Mouse (Mus musculus) forebrain, embryonic 10.5 days (tissue): ENCODE results near the gene Gsap. TPM values are rescaled to one million over a fixed set of nuclear protein-coding genes. Genes with fewer than 3 reads are reported as not detected.
"Not testable (repeated sequence)": the region's sequence is repeated elsewhere in the genome, so short reads cannot be mapped to it uniquely, and the experiment has no call there.

Experiments used
- DNase-seq: peaks from one replicate; pipeline ENCODE4 v3.0.0-alpha.2; 2017; ENCODE audit warnings: low spot score; ENCODE audit errors: extremely low spot score
- H3K27ac ChIP-seq: fragments of 300-500 bp; sonication (generic); 2 replicates; pipeline ENCODE4 v1.5.1; 2016; ENCODE audit warnings: mild to moderate bottlenecking
- H3K27me3 ChIP-seq: fragments of 300-500 bp; sonication (generic); 2 replicates; pipeline ENCODE4 v1.6.1; 2016; ENCODE audit warnings: mild to moderate bottlenecking; ENCODE audit not compliant: poor library complexity, severe bottlenecking
- H3K36me3 ChIP-seq: fragments of 300-500 bp; sonication (generic); replicated peaks from 2 replicates; pipeline ENCODE4 v1.6.1; 2016; ENCODE audit warnings: mild to moderate bottlenecking, moderate library complexity
- H3K4me1 ChIP-seq: fragments of 300-500 bp; sonication (generic); 2 replicates; pipeline ENCODE4 v1.6.1; 2016
- H3K4me3 ChIP-seq: fragments of 300-500 bp; sonication (generic); 2 replicates; pipeline ENCODE4 v1.5.1; 2016; ENCODE audit warnings: mild to moderate bottlenecking, moderate library complexity
- H3K9me3 ChIP-seq: fragments of 300-500 bp; sonication (generic); 2 replicates; pipeline ENCODE4 v1.6.1; 2016; ENCODE audit warnings: mild to moderate bottlenecking, moderate library complexity
- WGBS: fragments of 180-500 bp; shearing (Covaris S2); methylation state at CpG from one replicate; pipeline ENCODE4 v1.1.7; 2016; 5-methylcytosine and 5-hydroxymethylcytosine counted together
- polyA plus RNA-seq: library from polyadenylated mRNA; unstranded; fragments of >200 nt; fragmentation: Nextera tagmentation; extraction: Ambion mirVana; gene quantifications from 2 replicates; pipeline ENCODE4 v1.2.1, GENCODE M21; 2016

Gsap gene
- polyA plus RNA-seq, 1 experiment from 2014 or later, result 1.0 TPM

- no peaks in the 10 kb centered on the region for H3K27me3 ChIP-seq
- no peak overlapping the region for H3K27ac ChIP-seq
- peaks cover 15% of the 10 kb centered on the region for H3K4me1 ChIP-seq
- peak; percentile 56 for DNase-seq
- no peaks in the 10 kb centered on the region for H3K9me3 ChIP-seq
- WGBS, result 38% methylated on average over 1 of the region's 1 CpGs
- H3K36me3 ChIP-seq, result no peaks in the 10 kb centered on the region
- H3K4me3 ChIP-seq, result no peak overlapping the region
Observed at GRCm38 (mm10) chr5:21326494-21326893, 140.4 kb downstream of the Gsap start.

GRCm38 (mm10) chr5:21328560-21328959, 142.5 kb downstream of the Gsap start:
- no peak for DNase-seq
- WGBS, result 72% methylated on average over 1 of the region's 1 CpGs
- H3K27me3 ChIP-seq, result no peaks in the 10 kb centered on the region
- peaks cover 15% of the 10 kb centered on the region for H3K4me1 ChIP-seq
- no peaks in the 10 kb centered on the region for H3K36me3 ChIP-seq
- H3K9me3 ChIP-seq, result no peaks in the 10 kb centered on the region
- no peak overlapping the region for H3K27ac ChIP-seq
- no peak overlapping the region for H3K4me3 ChIP-seq

GRCm38 (mm10) chr5:21329672-21330665, 143.9 kb downstream of the Gsap start:
- WGBS, result 44% methylated on average over 11 of the region's 11 CpGs

GRCm38 (mm10) chr5:21331656-21332055, 145.6 kb downstream of the Gsap start:
- 92% methylated on average over 5 of the region's 5 CpGs for WGBS
- H3K4me1 ChIP-seq, result peaks cover 15% of the 10 kb centered on the region

More at GRCm38 (mm10) chr5:21329672-21330665, 143.9 kb downstream of the Gsap start:
- peak overlapping the region; percentile 57; the same call in 1 of the 2 replicates for H3K27ac ChIP-seq
- H3K36me3 ChIP-seq, result no peaks in the 10 kb centered on the region
- no peaks in the 10 kb centered on the region for H3K27me3 ChIP-seq
- H3K4me3 ChIP-seq, result no peak overlapping the region
- peaks cover 3% of the 10 kb centered on the region; the same call in 1 of the 2 replicates for H3K9me3 ChIP-seq
- peaks cover 15% of the 10 kb centered on the region for H3K4me1 ChIP-seq
- DNase-seq, result no peak

GRCm38 (mm10) chr5:21332119-21332518, 146.1 kb downstream of the Gsap start:
- Histone ChIP-seq H3K4me1 (peaks cover 15% of the 10 kb centered on the region), H3K27ac (no peak overlapping the region), H3K9me3 (peaks cover 4% of the 10 kb centered on the region; the same call in 1 of the 2 replicates), H3K36me3 (no peaks in the 10 kb centered on the region), H3K4me3 (no peak overlapping the region), H3K27me3 (no peaks in the 10 kb centered on the region)
- WGBS, result 84% methylated on average over 1 of the region's 1 CpGs
- DNase-seq, result no peak

More at GRCm38 (mm10) chr5:21331656-21332055, 145.6 kb downstream of the Gsap start:
- Histone ChIP-seq H3K36me3 (no peaks in the 10 kb centered on the region), H3K27ac (no peak overlapping the region), H3K27me3 (no peaks in the 10 kb centered on the region), H3K9me3 (peaks cover 4% of the 10 kb centered on the region; the same call in 1 of the 2 replicates), H3K4me3 (no peak overlapping the region)
- DNase-seq, result no peak

- DNase-seq, H3K4me1 ChIP-seq, H3K27ac ChIP-seq, H3K27me3 ChIP-seq, H3K36me3 ChIP-seq, H3K9me3 ChIP-seq, H3K4me3 ChIP-seq: not testable (repeated sequence)
Observed at GRCm38 (mm10) chr5:21342265-21342664, 156.2 kb downstream of the Gsap start.

GRCm38 (mm10) chr5:21348366-21348765, 162.3 kb downstream of the Gsap start:
- DNase-seq, result no peak
- peaks cover under 1% of the 10 kb centered on the region for H3K4me1 ChIP-seq
- no peaks in the 10 kb centered on the region for H3K36me3 ChIP-seq
- WGBS, result 93% methylated on average over 7 of the region's 7 CpGs
- H3K27me3 ChIP-seq, result no peaks in the 10 kb centered on the region
- no peak overlapping the region for H3K27ac ChIP-seq
- H3K4me3 ChIP-seq, result no peak overlapping the region
- H3K9me3 ChIP-seq, result no peaks in the 10 kb centered on the region

- Histone ChIP-seq H3K27ac (no peak overlapping the region), H3K4me3 (no peak overlapping the region), H3K27me3 (no peaks in the 10 kb centered on the region), H3K4me1 (peaks cover 17% of the 10 kb centered on the region), H3K9me3 (no peaks in the 10 kb centered on the region), H3K36me3 (no peaks in the 10 kb centered on the region)
- DNase-seq, result no peak
Observed at GRCm38 (mm10) chr5:21351678-21352077, 165.6 kb downstream of the Gsap start.

- Histone ChIP-seq H3K36me3 (no peaks in the 10 kb centered on the region), H3K27me3 (no peaks in the 10 kb centered on the region), H3K27ac (no peak overlapping the region), H3K4me1 (peaks cover 14% of the 10 kb centered on the region), H3K9me3 (no peaks in the 10 kb centered on the region), H3K4me3 (no peak overlapping the region)
- WGBS, result 87% methylated on average over 3 of the region's 3 CpGs
- no peak for DNase-seq
Observed at GRCm38 (mm10) chr5:21358648-21359047, 172.6 kb downstream of the Gsap start.

- H3K9me3 ChIP-seq, result no peaks in the 10 kb centered on the region
- H3K4me1 ChIP-seq, result peaks cover 12% of the 10 kb centered on the region
- no peaks in the 10 kb centered on the region for H3K36me3 ChIP-seq
- DNase-seq, result no peak
- H3K4me3 ChIP-seq, result no peak overlapping the region
- WGBS, result 84% methylated on average over 3 of the region's 3 CpGs
- H3K27me3 ChIP-seq, result no peaks in the 10 kb centered on the region
- H3K27ac ChIP-seq, result no peak overlapping the region
Observed at GRCm38 (mm10) chr5:21363343-21363742, 177.3 kb downstream of the Gsap start.

Other genes starting within 250 kb of the Gsap start
- 5.2 and 5.6 TPM in 2 replicates for gene Rsbn1l, start 229.9 kb upstream of the Gsap start, polyA plus RNA-seq
- gene Ptpn12, start 130.3 kb upstream of the Gsap start, polyA plus RNA-seq, result 23.6 and 24.5 TPM in 2 replicates
- 0.98 and 1.1 TPM in 2 replicates for gene Fgl2, start 186.4 kb downstream of the Gsap start, polyA plus RNA-seq
- 0.07 TPM in 1 of 2 replicates, not detected in the other for gene Ccdc146, start 238.4 kb downstream of the Gsap start, polyA plus RNA-seq
- 6.1 and 7.1 TPM in 2 replicates for gene Fam185a, start 238.7 kb downstream of the Gsap start, polyA plus RNA-seq